Comparison of ENCODE assay signal across 1 mouse cellular context in genomic region chr11:101364531-101364931, GRCm38 (mm10).
TF ChIP-seq lines count a peak whose summit lies in the region.

No protein-coding gene starts in this region.

TF ChIP-seq in MEL, 35 proteins besides CTCF, POLR2A, EP300 and RAD21 (continued from another document):
- TF ChIP-seq MXI1 (IDR thresholded peaks at IDR 0.05; ENCODE audit: low read depth, low read length) (peak; percentile 87), ZC3H11A (IDR thresholded peaks at IDR 0.05; ENCODE audit: low read depth, low read length) (no peak), TCF12 (IDR thresholded peaks at IDR 0.05; ENCODE audit: low read depth, low read length) (peak; percentile 73), ZKSCAN1 (IDR thresholded peaks at IDR 0.05; ENCODE audit: low read depth, low read length) (no peak), USF2 (IDR thresholded peaks at IDR 0.05; ENCODE audit: borderline replicate concordance in 1 of 2, insufficient read depth in 1 of 2, low read depth in 1 of 2, low read length in 2 of 2) (no peak), ELF1 (IDR thresholded peaks at IDR 0.05; ENCODE audit: low read depth, low read length) (no peak), HCFC1 (IDR thresholded peaks at IDR 0.05; ENCODE audit: low read depth, low read length) (peak; percentile 51), MYC (IDR thresholded peaks at IDR 0.05; ENCODE audit: low read depth, low read length) (peak; percentile 96), MAX (IDR thresholded peaks at IDR 0.05; ENCODE audit: low read length) (peak; percentile 95), CHD2 (IDR thresholded peaks at IDR 0.05; ENCODE audit: low read length) (no peak), ETS1 (IDR thresholded peaks at IDR 0.05; ENCODE audit: low read depth, low read length) (peak; percentile 76), KAT2A (conservative IDR thresholded peaks at IDR 0.05; ENCODE audit: low read depth, low read length) (no peak), RCOR1 (IDR thresholded peaks at IDR 0.05; ENCODE audit: low read depth, low read length) (no peak; the same call in 1 of the 2 replicates), NELFE (IDR thresholded peaks at IDR 0.05; ENCODE audit: low read depth, low read length) (peak; percentile 36; the same call in 1 of the 2 replicates), MAZ (IDR thresholded peaks at IDR 0.05; ENCODE audit: low read depth, low read length) (peak; percentile 78; the same call in 1 of the 2 replicates), MYB (IDR thresholded peaks at IDR 0.05; ENCODE audit: low read depth, low read length) (no peak), NRF1 (IDR thresholded peaks at IDR 0.05; ENCODE audit: insufficient read depth, low read depth, low read length, poor library complexity, severe bottlenecking) (0 out of 2 replicates have a peak, but pooled peaks have one; percentile 12), SIN3A (IDR thresholded peaks at IDR 0.05; ENCODE audit: low read length) (no peak; the same call in 1 of the 2 replicates), JUND (IDR thresholded peaks at IDR 0.05; ENCODE audit: low read depth, low read length) (no peak), POLR2AphosphoS2 (IDR thresholded peaks at IDR 0.05; ENCODE audit: low read length) (no peak), MEF2A (IDR thresholded peaks at IDR 0.05; ENCODE audit: extremely low read depth, insufficient replicate concordance, low read depth, low read length, poor library complexity, severe bottlenecking) (no peak), ZNF384 (IDR thresholded peaks at IDR 0.05; ENCODE audit: low read depth, low read length) (no peak), UBTF (IDR thresholded peaks at IDR 0.05; ENCODE audit: borderline replicate concordance, insufficient read depth, low read depth, low read length) (no peak), SMC3 (IDR thresholded peaks at IDR 0.05; ENCODE audit: low read depth, low read length) (no peak), CHD1 (IDR thresholded peaks at IDR 0.05; ENCODE audit: low read depth, low read length) (no peak), USF1 (IDR thresholded peaks at IDR 0.05; ENCODE audit: low read depth, low read length) (0 out of 2 replicates have a peak, but pooled peaks have one; percentile 12), MAFK (IDR thresholded peaks at IDR 0.05; ENCODE audit: borderline replicate concordance, low read depth, low read length) (no peak), BHLHE40 (IDR thresholded peaks at IDR 0.05; ENCODE audit: borderline replicate concordance, low read depth, low read length) (peak; percentile 73), POLR2AphosphoS5 (IDR thresholded peaks at IDR 0.05; ENCODE audit: borderline replicate concordance, low read depth, low read length) (no peak), TAL1 (IDR thresholded peaks at IDR 0.05; ENCODE audit: low read length) (peak; percentile 18; the same call in 1 of the 2 replicates), E2F4 (IDR thresholded peaks at IDR 0.05; ENCODE audit: borderline replicate concordance, low read depth, low read length) (no peak), GATA1 (IDR thresholded peaks at IDR 0.05; ENCODE audit: low read depth, low read length) (peak; percentile 92), TBP (IDR thresholded peaks at IDR 0.05; ENCODE audit: low read depth, low read length) (no peak)
TF ChIP-seq in MEL: peak in this region for 13.
